Mouse (Mus musculus): Measurements from ENCODE around the gene Map7d1. TPM values are rescaled to one million over a fixed set of nuclear protein-coding genes. Genes with fewer than 3 reads are reported as not detected.

Gene Map7d1
- polyA plus RNA-seq, 1 experiment from 2014 or later, result 69.6 TPM

- under 1% methylated on average over 59 of the region's 75 CpGs for WGBS
- no peaks in the 10 kb centered on the region for H3K36me3 ChIP-seq (ENCODE audit: control insufficient read depth, insufficient read depth, low read length)
- H3K4me2 ChIP-seq (ENCODE audit: low read depth, low read length), result peak within 1 kb of the TSS; percentile 68
- peak within 1 kb of the TSS; percentile 76 for H3K4me3 ChIP-seq (ENCODE audit: low read depth, low read length)
- H3K9ac ChIP-seq (replicated peaks; ENCODE audit: low read depth, low read length), result peak within 1 kb of the TSS; percentile 76
- peaks cover 19% of the 10 kb centered on the region for H3K4me1 ChIP-seq (ENCODE audit: control insufficient read depth, insufficient read depth, low read length)
- peak; percentile 99 for ATAC-seq (ENCODE audit: low read depth)
- H3K27ac ChIP-seq (ENCODE audit: low read depth, low read length), result peak within 1 kb of the TSS; percentile 92
- H3K27me3 ChIP-seq (ENCODE audit: control insufficient read depth, insufficient read depth, low read length), result no peaks in the 10 kb centered on the region
- H3K9me3 ChIP-seq (ENCODE audit: control insufficient read depth, low read length), result no peaks in the 10 kb centered on the region
Observed at GRCm38 (mm10) chr4:126202303-126203181, 53.6 kb downstream of the Map7d1 start, which contains the start of gene Thrap3. Gene Thrap3, minus strand, starts transcription at chr4:126202760.

GRCm38 (mm10) chr4:126201514-126202302 lies 54.4 kb downstream of the Map7d1 start:
- WGBS, result under 1% methylated on average over 28 of the region's 28 CpGs
- H3K27ac ChIP-seq (ENCODE audit: low read depth, low read length), result peak overlapping the region; percentile 92
- H3K4me1 ChIP-seq (ENCODE audit: control insufficient read depth, insufficient read depth, low read length), result peaks cover 19% of the 10 kb centered on the region
- peak overlapping the region; percentile 76 for H3K9ac ChIP-seq (replicated peaks; ENCODE audit: low read depth, low read length)
- no peak for ATAC-seq (ENCODE audit: low read depth)
- peak overlapping the region; percentile 68 for H3K4me2 ChIP-seq (ENCODE audit: low read depth, low read length)
- H3K36me3 ChIP-seq (ENCODE audit: control insufficient read depth, insufficient read depth, low read length), result no peaks in the 10 kb centered on the region
- H3K27me3 ChIP-seq (ENCODE audit: control insufficient read depth, insufficient read depth, low read length), result no peaks in the 10 kb centered on the region
- H3K9me3 ChIP-seq (ENCODE audit: control insufficient read depth, low read length), result no peaks in the 10 kb centered on the region
- peak overlapping the region; percentile 76 for H3K4me3 ChIP-seq (ENCODE audit: low read depth, low read length)

- 75% methylated on average over 2 of the region's 2 CpGs for WGBS
- no peak for ATAC-seq (ENCODE audit: low read depth)
- H3K9ac ChIP-seq (replicated peaks; ENCODE audit: low read depth, low read length), result 0 out of 2 replicates have a peak overlapping the region, but pooled peaks have one; percentile 16
Observed at GRCm38 (mm10) chr4:126200656-126201055, 55.5 kb downstream of the Map7d1 start.

GRCm38 (mm10) chr4:126200036-126200435 lies 56.1 kb downstream of the Map7d1 start:
- peak overlapping the region; percentile 68; the same call in 1 of the 2 replicates for H3K4me2 ChIP-seq (ENCODE audit: low read depth, low read length)
- H3K9ac ChIP-seq (replicated peaks; ENCODE audit: low read depth, low read length), result no peak overlapping the region
- H3K4me3 ChIP-seq (ENCODE audit: low read depth, low read length), result no peak overlapping the region
- no peak overlapping the region for H3K27ac ChIP-seq (ENCODE audit: low read depth, low read length)
- no peak for ATAC-seq (ENCODE audit: low read depth)
- H3K27me3 ChIP-seq (ENCODE audit: control insufficient read depth, insufficient read depth, low read length), result no peaks in the 10 kb centered on the region
- peaks cover 19% of the 10 kb centered on the region for H3K4me1 ChIP-seq (ENCODE audit: control insufficient read depth, insufficient read depth, low read length)
- WGBS, result 61% methylated on average over 1 of the region's 1 CpGs
- H3K36me3 ChIP-seq (ENCODE audit: control insufficient read depth, insufficient read depth, low read length), result no peaks in the 10 kb centered on the region
- no peaks in the 10 kb centered on the region for H3K9me3 ChIP-seq (ENCODE audit: control insufficient read depth, low read length)

More at GRCm38 (mm10) chr4:126200656-126201055, 55.5 kb downstream of the Map7d1 start:
- H3K27ac ChIP-seq (ENCODE audit: low read depth, low read length), result no peak overlapping the region
- H3K27me3 ChIP-seq (ENCODE audit: control insufficient read depth, insufficient read depth, low read length), result no peaks in the 10 kb centered on the region
- peak overlapping the region; percentile 76 for H3K4me3 ChIP-seq (ENCODE audit: low read depth, low read length)
- no peaks in the 10 kb centered on the region for H3K36me3 ChIP-seq (ENCODE audit: control insufficient read depth, insufficient read depth, low read length)
- peak overlapping the region; percentile 68 for H3K4me2 ChIP-seq (ENCODE audit: low read depth, low read length)
- peaks cover 19% of the 10 kb centered on the region for H3K4me1 ChIP-seq (ENCODE audit: control insufficient read depth, insufficient read depth, low read length)
- H3K9me3 ChIP-seq (ENCODE audit: control insufficient read depth, low read length), result no peaks in the 10 kb centered on the region

- Histone ChIP-seq H3K9ac (replicated peaks; ENCODE audit: low read depth, low read length) (no peak overlapping the region), H3K4me2 (ENCODE audit: low read depth, low read length) (no peak overlapping the region), H3K27ac (ENCODE audit: low read depth, low read length) (no peak overlapping the region), H3K9me3 (ENCODE audit: control insufficient read depth, low read length) (no peaks in the 10 kb centered on the region), H3K4me1 (ENCODE audit: control insufficient read depth, insufficient read depth, low read length) (peaks cover 19% of the 10 kb centered on the region), H3K4me3 (ENCODE audit: low read depth, low read length) (no peak overlapping the region), H3K27me3 (ENCODE audit: control insufficient read depth, insufficient read depth, low read length) (no peaks in the 10 kb centered on the region), H3K36me3 (ENCODE audit: control insufficient read depth, insufficient read depth, low read length) (no peaks in the 10 kb centered on the region)
- no peak for ATAC-seq (ENCODE audit: low read depth)
- 83% methylated on average over 6 of the region's 6 CpGs for WGBS
Observed at GRCm38 (mm10) chr4:126199556-126199955, 56.6 kb downstream of the Map7d1 start.

- ATAC-seq (ENCODE audit: low read depth), result no peak
- no peak overlapping the region for H3K4me3 ChIP-seq (ENCODE audit: low read depth, low read length)
- H3K27me3 ChIP-seq (ENCODE audit: control insufficient read depth, insufficient read depth, low read length), result no peaks in the 10 kb centered on the region
- no peak overlapping the region for H3K4me2 ChIP-seq (ENCODE audit: low read depth, low read length)
- no peaks in the 10 kb centered on the region for H3K9me3 ChIP-seq (ENCODE audit: control insufficient read depth, low read length)
- no peak overlapping the region for H3K9ac ChIP-seq (replicated peaks; ENCODE audit: low read depth, low read length)
- H3K27ac ChIP-seq (ENCODE audit: low read depth, low read length), result no peak overlapping the region
- 69% methylated on average over 3 of the region's 3 CpGs for WGBS
- H3K4me1 ChIP-seq (ENCODE audit: control insufficient read depth, insufficient read depth, low read length), result peaks cover 19% of the 10 kb centered on the region
- peaks cover 5% of the 10 kb centered on the region; the same call in 1 of the 2 replicates for H3K36me3 ChIP-seq (ENCODE audit: control insufficient read depth, insufficient read depth, low read length)
Observed at GRCm38 (mm10) chr4:126197485-126197884, 58.7 kb downstream of the Map7d1 start.

- 98% methylated on average over 4 of the region's 4 CpGs for WGBS
- no peak for ATAC-seq (ENCODE audit: low read depth)
Observed at GRCm38 (mm10) chr4:126194916-126195315, 61.2 kb downstream of the Map7d1 start.

GRCm38 (mm10) chr4:126194216-126194615 lies 61.9 kb downstream of the Map7d1 start:
- no peak overlapping the region for H3K4me3 ChIP-seq (ENCODE audit: low read depth, low read length)
- 0 out of 2 replicates have a peak, but pooled peaks cover 1% of the 10 kb centered on the region for H3K4me1 ChIP-seq (ENCODE audit: control insufficient read depth, insufficient read depth, low read length)
- ATAC-seq (ENCODE audit: low read depth), result no peak
- peaks cover 14% of the 10 kb centered on the region; the same call in 1 of the 2 replicates for H3K36me3 ChIP-seq (ENCODE audit: control insufficient read depth, insufficient read depth, low read length)
- H3K9me3 ChIP-seq (ENCODE audit: control insufficient read depth, low read length), result no peaks in the 10 kb centered on the region
- no peaks in the 10 kb centered on the region for H3K27me3 ChIP-seq (ENCODE audit: control insufficient read depth, insufficient read depth, low read length)
- no peak overlapping the region for H3K27ac ChIP-seq (ENCODE audit: low read depth, low read length)
- no peak overlapping the region for H3K9ac ChIP-seq (replicated peaks; ENCODE audit: low read depth, low read length)
- no peak overlapping the region for H3K4me2 ChIP-seq (ENCODE audit: low read depth, low read length)

More at GRCm38 (mm10) chr4:126194916-126195315, 61.2 kb downstream of the Map7d1 start:
- H3K4me1 ChIP-seq (ENCODE audit: control insufficient read depth, insufficient read depth, low read length), result 0 out of 2 replicates have a peak, but pooled peaks cover 6% of the 10 kb centered on the region
- H3K27me3 ChIP-seq (ENCODE audit: control insufficient read depth, insufficient read depth, low read length), result no peaks in the 10 kb centered on the region
- no peak overlapping the region for H3K27ac ChIP-seq (ENCODE audit: low read depth, low read length)
- H3K4me3 ChIP-seq (ENCODE audit: low read depth, low read length), result no peak overlapping the region
- no peaks in the 10 kb centered on the region for H3K9me3 ChIP-seq (ENCODE audit: control insufficient read depth, low read length)
- H3K4me2 ChIP-seq (ENCODE audit: low read depth, low read length), result no peak overlapping the region
- H3K36me3 ChIP-seq (ENCODE audit: control insufficient read depth, insufficient read depth, low read length), result peaks cover 14% of the 10 kb centered on the region; the same call in 1 of the 2 replicates
- no peak overlapping the region for H3K9ac ChIP-seq (replicated peaks; ENCODE audit: low read depth, low read length)

Data from neural tube, embryonic 14.5 days (tissue).